Mouse (Mus musculus) liver, adult 2 months (tissue): ENCODE data around the gene Fbxo42. TPM values are rescaled to one million over a fixed set of nuclear protein-coding genes. Genes with fewer than 3 reads are reported as not detected.

ENCODE experiments used
- DNase-seq: peaks from one replicate; pipeline ENCODE4 v3.0.0-alpha.2; 2011; ENCODE audit warnings: low read depth, low spot score; ENCODE audit errors: extremely low read depth
- H3K27ac ChIP-seq: fragments of 200-500 bp; replicated peaks from 2 replicates; pipeline ENCODE4 v1.5.1; 2012; ENCODE audit warnings: low read depth, mild to moderate bottlenecking, control low read depth, inconsistent platforms, low read length; ENCODE audit not compliant: insufficient read depth
- H3K27me3 ChIP-seq: fragments of 200-500 bp; 2 replicates; pipeline ENCODE4 v1.6.1; 2012; ENCODE audit warnings: mild to moderate bottlenecking, moderate library complexity, low read length, inconsistent platforms; ENCODE audit not compliant: control insufficient read depth, insufficient read depth
- H3K36me3 ChIP-seq: fragments of 200-500 bp; 2 replicates; pipeline ENCODE4 v1.6.1; 2012; ENCODE audit warnings: low read length, inconsistent platforms; ENCODE audit not compliant: control insufficient read depth, insufficient read depth
- H3K4me1 ChIP-seq: fragments of 200-500 bp; 2 replicates; pipeline ENCODE4 v1.6.1; 2011; ENCODE audit warnings: low read length; ENCODE audit not compliant: control insufficient read depth, insufficient read depth
- H3K4me3 ChIP-seq: fragments of 200-500 bp; 2 replicates; pipeline ENCODE4 v1.5.1; 2011; ENCODE audit warnings: low read depth, mild to moderate bottlenecking, control low read depth, low read length, moderate library complexity; ENCODE audit not compliant: insufficient read depth
- H3K79me2 ChIP-seq: fragments of 200-500 bp; 2 replicates; pipeline ENCODE4 v1.6.1; 2012; ENCODE audit warnings: inconsistent platforms, mild to moderate bottlenecking, low read length, moderate library complexity; ENCODE audit not compliant: control insufficient read depth, insufficient read depth
- H3K9ac ChIP-seq: fragments of 200-500 bp; 2 replicates; pipeline ENCODE4 v1.6.1; 2012; ENCODE audit warnings: low read depth, mild to moderate bottlenecking, control low read depth, inconsistent platforms, low read length
- CTCF ChIP-seq: fragments of 200-500 bp; IDR thresholded peaks from 2 replicates; pipeline ENCODE4 v1.5.1; 2011; ENCODE audit warnings: low read depth, low read length, control low read depth
- POLR2A ChIP-seq: fragments of 200-500 bp; IDR thresholded peaks from 2 replicates; pipeline ENCODE4 v1.6.1; 2011; ENCODE audit warnings: low read length, control low read depth; ENCODE audit not compliant: insufficient read depth; ENCODE audit errors: extremely low read depth
- WGBS: fragments of 180-500 bp; shearing (Covaris S2); methylation state at CpG from one replicate; pipeline ENCODE4 v1.1.7; 2018; 5-methylcytosine and 5-hydroxymethylcytosine counted together
- polyA plus RNA-seq: library from polyadenylated mRNA; depleted of rRNA; stranded (reverse); fragments of >200 nt; gene quantifications from 2 replicates; pipeline ENCODE4 v1.2.3, GENCODE M21; 2012
- total RNA-seq: library from RNA; depleted of rRNA; stranded (reverse); fragments of >200 nt; gene quantifications from 2 replicates; pipeline ENCODE4 v1.2.3, GENCODE M21; 2014

Gene Fbxo42
- total and polyA plus RNA-seq, 2 experiments: 2.0 to 6.3 TPM

GRCm38 (mm10) chr4:141159666-141160065, 12.0 kb downstream of the Fbxo42 start:
- H3K4me1 ChIP-seq: peaks cover 43% of the 10 kb centered on the region
- no peak for TF ChIP-seq POLR2A
- no peak for TF ChIP-seq CTCF
- H3K27ac ChIP-seq: no peak overlapping the region
- WGBS: 72% methylated on average over 5 of the region's 5 CpGs
- no peak overlapping the region for H3K9ac ChIP-seq
- no peak for DNase-seq
- no peaks in the 10 kb centered on the region for H3K36me3 ChIP-seq
- no peaks in the 10 kb centered on the region for H3K27me3 ChIP-seq
- H3K79me2 ChIP-seq: peaks cover 37% of the 10 kb centered on the region
- H3K4me3 ChIP-seq: no peak overlapping the region

DNA sequence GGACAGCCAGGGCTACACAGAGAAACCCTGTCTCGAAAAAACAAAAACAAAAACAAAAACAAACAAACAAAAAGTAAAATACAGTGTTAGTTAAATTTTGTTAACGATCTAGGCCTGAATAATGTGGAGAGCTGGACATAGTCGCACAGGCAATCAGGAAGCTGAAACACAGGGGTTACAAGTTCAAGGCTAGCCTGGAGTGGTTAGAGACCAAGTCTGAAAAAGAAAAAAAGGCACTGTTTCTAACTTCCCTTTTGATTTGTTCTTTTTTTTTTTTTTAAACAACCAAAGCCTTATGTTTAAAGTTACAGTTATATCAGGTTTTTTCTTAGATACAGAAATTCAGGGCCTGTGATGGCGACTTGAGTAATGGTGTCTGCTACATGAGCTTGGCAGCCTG, 12.5 kb downstream of the Fbxo42 start:
- Histone ChIP-seq H3K36me3 (no peaks in the 10 kb centered on the region), H3K27me3 (no peaks in the 10 kb centered on the region), H3K4me3 (no peak overlapping the region), H3K9ac (no peak overlapping the region), H3K4me1 (peaks cover 43% of the 10 kb centered on the region), H3K79me2 (peaks cover 33% of the 10 kb centered on the region), H3K27ac (no peak overlapping the region)
- no peak for DNase-seq
- WGBS: 50% methylated on average over 4 of the region's 4 CpGs
- TF ChIP-seq POLR2A (no peak), CTCF (no peak)

- Histone ChIP-seq H3K79me2 (peaks cover 35% of the 10 kb centered on the region), H3K4me3 (no peak overlapping the region), H3K36me3 (no peaks in the 10 kb centered on the region), H3K27ac (no peak overlapping the region), H3K27me3 (no peaks in the 10 kb centered on the region), H3K4me1 (peaks cover 43% of the 10 kb centered on the region), H3K9ac (no peak overlapping the region)
- 54% methylated on average over 6 of the region's 6 CpGs for WGBS
- no peak for DNase-seq
- TF ChIP-seq POLR2A (no peak), CTCF (no peak)
Observed at GRCm38 (mm10) chr4:141161699-141162208, 14.0 kb downstream of the Fbxo42 start.

- Histone ChIP-seq H3K27me3 (no peaks in the 10 kb centered on the region), H3K4me1 (peaks cover 29% of the 10 kb centered on the region), H3K79me2 (peaks cover 37% of the 10 kb centered on the region), H3K4me3 (no peak overlapping the region), H3K27ac (no peak overlapping the region), H3K36me3 (no peaks in the 10 kb centered on the region), H3K9ac (no peak overlapping the region)
- no peak for DNase-seq
- WGBS: 74% methylated on average over 5 of the region's 5 CpGs
- no peak for TF ChIP-seq POLR2A
- TF ChIP-seq CTCF: no peak
Observed at GRCm38 (mm10) chr4:141163729-141164128, 16.0 kb downstream of the Fbxo42 start.

GRCm38 (mm10) chr4:141165744-141166292, 18.1 kb downstream of the Fbxo42 start:
- peaks cover 17% of the 10 kb centered on the region for H3K4me1 ChIP-seq
- no peaks in the 10 kb centered on the region for H3K27me3 ChIP-seq
- H3K36me3 ChIP-seq: no peaks in the 10 kb centered on the region; the same call in 1 of the 2 replicates
- peaks cover 26% of the 10 kb centered on the region; the same call in 1 of the 2 replicates for H3K79me2 ChIP-seq
- WGBS: 85% methylated on average over 8 of the region's 8 CpGs
- H3K9ac ChIP-seq: no peak overlapping the region
- DNase-seq: no peak
- H3K27ac ChIP-seq: no peak overlapping the region
- H3K4me3 ChIP-seq: no peak overlapping the region
- TF ChIP-seq POLR2A: no peak
- TF ChIP-seq CTCF: no peak

- no peak overlapping the region for H3K27ac ChIP-seq
- peaks cover 25% of the 10 kb centered on the region; the same call in 1 of the 2 replicates for H3K79me2 ChIP-seq
- TF ChIP-seq CTCF (no peak), POLR2A (no peak)
- H3K36me3 ChIP-seq: peaks cover 7% of the 10 kb centered on the region; the same call in 1 of the 2 replicates
- H3K4me3 ChIP-seq: no peak overlapping the region
- WGBS: 97% methylated on average over 3 of the region's 3 CpGs
- no peak for DNase-seq
- H3K9ac ChIP-seq: no peak overlapping the region
- H3K4me1 ChIP-seq: peaks cover 13% of the 10 kb centered on the region
- no peaks in the 10 kb centered on the region for H3K27me3 ChIP-seq
Observed at GRCm38 (mm10) chr4:141167156-141167555, 19.4 kb downstream of the Fbxo42 start.
